Mouse (Mus musculus): ENCODE measurements around the gene Med20. TPM values are rescaled to one million over a fixed set of nuclear protein-coding genes. Genes with fewer than 3 reads are reported as not detected.
A peak's percentile ranks its signal among the peaks of the same experiment; 100 is the strongest.
"Not testable (repeated sequence)": the region's sequence is repeated elsewhere in the genome, so short reads cannot be mapped to it uniquely, and the experiment has no call there.

Med20 gene
- polyA plus RNA-seq, 1 experiment from 2014 or later, result 39.7 TPM

GRCm38 (mm10) chr17:47616652-47617051 is 5.3 kb downstream of the Med20 start:
- Histone ChIP-seq H3K4me3 (replicated peaks) (no peak overlapping the region), H3K9ac (no peak overlapping the region), H3K27me3 (replicated peaks) (no peaks in the 10 kb centered on the region), H3K9me3 (no peaks in the 10 kb centered on the region), H3K4me1 (peaks cover 12% of the 10 kb centered on the region), H3K4me2 (no peak overlapping the region), H3K27ac (no peak overlapping the region), H3K36me3 (peaks cover 23% of the 10 kb centered on the region)
- no peak for ATAC-seq (ENCODE audit: insufficient read depth, low FRiP score, low read depth)
- 91% methylated on average over 4 of the region's 4 CpGs for WGBS

GRCm38 (mm10) chr17:47617605-47618307 is 6.4 kb downstream of the Med20 start:
- peaks cover 31% of the 10 kb centered on the region for H3K36me3 ChIP-seq
- H3K27me3 ChIP-seq (replicated peaks), result no peaks in the 10 kb centered on the region
- no peak overlapping the region for H3K4me3 ChIP-seq (replicated peaks)
- H3K27ac ChIP-seq, result no peak overlapping the region
- whole genome bisulfite sequencing, result 88% methylated on average over 9 of the region's 9 CpGs
- no peaks in the 10 kb centered on the region for H3K9me3 ChIP-seq
- H3K4me2 ChIP-seq, result no peak overlapping the region
- peaks cover 3% of the 10 kb centered on the region for H3K4me1 ChIP-seq
- ATAC-seq (ENCODE audit: insufficient read depth, low FRiP score, low read depth), result peak; percentile 88
- no peak overlapping the region for H3K9ac ChIP-seq

GRCm38 (mm10) chr17:47618556-47619311 is 7.4 kb downstream of the Med20 start:
- H3K27me3 ChIP-seq (replicated peaks), result no peaks in the 10 kb centered on the region
- no peak overlapping the region for H3K4me3 ChIP-seq (replicated peaks)
- H3K9ac ChIP-seq, result no peak overlapping the region
- H3K9me3 ChIP-seq, result no peaks in the 10 kb centered on the region
- no peak overlapping the region for H3K4me2 ChIP-seq
- no peak overlapping the region for H3K27ac ChIP-seq
- peaks cover 39% of the 10 kb centered on the region for H3K36me3 ChIP-seq
- WGBS, result 83% methylated on average over 13 of the region's 13 CpGs
- no peaks in the 10 kb centered on the region for H3K4me1 ChIP-seq
- ATAC-seq (ENCODE audit: insufficient read depth, low FRiP score, low read depth), result no peak

- no peak overlapping the region for H3K4me3 ChIP-seq (replicated peaks)
- no peak overlapping the region for H3K4me2 ChIP-seq
- no peak overlapping the region for H3K27ac ChIP-seq
- H3K9me3 ChIP-seq, result no peaks in the 10 kb centered on the region
- no peak for ATAC-seq (ENCODE audit: insufficient read depth, low FRiP score, low read depth)
- H3K9ac ChIP-seq, result no peak overlapping the region
- WGBS, result 94% methylated on average over 14 of the region's 14 CpGs
- no peaks in the 10 kb centered on the region for H3K4me1 ChIP-seq
- H3K27me3 ChIP-seq (replicated peaks), result no peaks in the 10 kb centered on the region
- peaks cover 32% of the 10 kb centered on the region for H3K36me3 ChIP-seq
Measured at GRCm38 (mm10) chr17:47622912-47623554, 11.7 kb downstream of the Med20 start.

- not testable (repeated sequence) for ATAC-seq (ENCODE audit: insufficient read depth, low FRiP score, low read depth); H3K9ac ChIP-seq; H3K4me1 ChIP-seq; H3K27ac ChIP-seq; H3K4me2 ChIP-seq; H3K27me3 ChIP-seq (replicated peaks); H3K9me3 ChIP-seq; H3K4me3 ChIP-seq (replicated peaks)
- H3K36me3 ChIP-seq, result peaks cover 32% of the 10 kb centered on the region
- WGBS, result 93% methylated on average over 5 of the region's 5 CpGs
Measured at GRCm38 (mm10) chr17:47624572-47624971, 13.2 kb downstream of the Med20 start.

- Histone ChIP-seq H3K4me2 (no peak overlapping the region), H3K27me3 (replicated peaks) (no peaks in the 10 kb centered on the region), H3K4me1 (peaks cover 2% of the 10 kb centered on the region; the same call in 1 of the 2 replicates), H3K9ac (no peak overlapping the region), H3K4me3 (replicated peaks) (no peak overlapping the region), H3K27ac (no peak overlapping the region), H3K36me3 (peaks cover 27% of the 10 kb centered on the region), H3K9me3 (no peaks in the 10 kb centered on the region)
- 97% methylated on average over 2 of the region's 2 CpGs for WGBS
- no peak for ATAC-seq (ENCODE audit: insufficient read depth, low FRiP score, low read depth)
Measured at GRCm38 (mm10) chr17:47625088-47625487, 13.7 kb downstream of the Med20 start.

- peaks cover 9% of the 10 kb centered on the region; the same call in 1 of the 2 replicates for H3K4me1 ChIP-seq
- no peaks in the 10 kb centered on the region for H3K9me3 ChIP-seq
- no peak overlapping the region for H3K9ac ChIP-seq
- H3K4me3 ChIP-seq (replicated peaks), result no peak overlapping the region
- no peak overlapping the region for H3K27ac ChIP-seq
- H3K4me2 ChIP-seq, result no peak overlapping the region
- H3K36me3 ChIP-seq, result peaks cover 21% of the 10 kb centered on the region
- WGBS, result 84% methylated on average over 5 of the region's 5 CpGs
- no peak for ATAC-seq (ENCODE audit: insufficient read depth, low FRiP score, low read depth)
- H3K27me3 ChIP-seq (replicated peaks), result no peaks in the 10 kb centered on the region
Measured at GRCm38 (mm10) chr17:47626031-47626430, 14.6 kb downstream of the Med20 start.

GRCm38 (mm10) chr17:47627791-47628190 is 16.4 kb downstream of the Med20 start:
- WGBS, result 72% methylated on average over 2 of the region's 2 CpGs
- no peak for ATAC-seq (ENCODE audit: insufficient read depth, low FRiP score, low read depth)
- no peak overlapping the region for H3K4me3 ChIP-seq (replicated peaks)
- H3K27ac ChIP-seq, result no peak overlapping the region
- peak overlapping the region; percentile 98; the same call in 1 of the 2 replicates for H3K4me2 ChIP-seq
- H3K27me3 ChIP-seq (replicated peaks), result no peaks in the 10 kb centered on the region
- peaks cover 14% of the 10 kb centered on the region for H3K36me3 ChIP-seq
- H3K9ac ChIP-seq, result no peak overlapping the region
- peaks cover 14% of the 10 kb centered on the region; the same call in 1 of the 2 replicates for H3K4me1 ChIP-seq
- H3K9me3 ChIP-seq, result no peaks in the 10 kb centered on the region

- Histone ChIP-seq H3K9me3 (no peaks in the 10 kb centered on the region), H3K27me3 (replicated peaks) (no peaks in the 10 kb centered on the region), H3K36me3 (peaks cover 2% of the 10 kb centered on the region; the same call in 1 of the 2 replicates), H3K4me2 (peak overlapping the region; percentile 98), H3K4me1 (peaks cover 16% of the 10 kb centered on the region; the same call in 1 of the 2 replicates), H3K9ac (peak overlapping the region; percentile 71), H3K27ac (peak overlapping the region; percentile 96), H3K4me3 (replicated peaks) (peak overlapping the region; percentile 83)
- ATAC-seq (ENCODE audit: insufficient read depth, low FRiP score, low read depth), result peak; percentile 91
- under 1% methylated on average over 61 of the region's 63 CpGs for WGBS
Measured at GRCm38 (mm10) chr17:47628851-47629676, 17.7 kb downstream of the Med20 start.

GRCm38 (mm10) chr17:47629717-47630677 is 18.6 kb downstream of the Med20 start:
- H3K9ac ChIP-seq, result peak overlapping the region; percentile 71
- H3K27me3 ChIP-seq (replicated peaks), result no peaks in the 10 kb centered on the region
- peak overlapping the region; percentile 96 for H3K27ac ChIP-seq
- H3K4me2 ChIP-seq, result peak overlapping the region; percentile 98
- no peaks in the 10 kb centered on the region for H3K9me3 ChIP-seq
- H3K4me3 ChIP-seq (replicated peaks), result peak overlapping the region; percentile 83
- peak; percentile 37 for ATAC-seq (ENCODE audit: insufficient read depth, low FRiP score, low read depth)
- peaks cover 16% of the 10 kb centered on the region; the same call in 1 of the 2 replicates for H3K4me1 ChIP-seq
- under 1% methylated on average over 42 of the region's 61 CpGs for WGBS
- H3K36me3 ChIP-seq, result no peaks in the 10 kb centered on the region

Measured in stomach, embryonic 15.5 days (tissue).